Mouse (Mus musculus): ENCODE measurements around the gene Zg16. TPM values are rescaled to one million over a fixed set of nuclear protein-coding genes. Genes with fewer than 3 reads are reported as not detected.
"Not testable (repeated sequence)": the region's sequence is repeated elsewhere in the genome, so short reads cannot be mapped to it uniquely, and the experiment has no call there.

Gene Zg16
- polyA plus RNA-seq, 1 experiment from 2014 or later, result not detected

- no peaks in the 10 kb centered on the region for H3K9me3 ChIP-seq (ENCODE audit: control insufficient read depth, low read length)
- H3K9ac ChIP-seq (ENCODE audit: low read length), result no peak overlapping the region
- H3K27me3 ChIP-seq (ENCODE audit: control insufficient read depth, insufficient read depth, low read length), result no peaks in the 10 kb centered on the region
- no peak for DNase-seq (ENCODE audit: low spot score)
- no peaks in the 10 kb centered on the region for H3K36me3 ChIP-seq (ENCODE audit: control insufficient read depth, insufficient read depth, low read length)
- H3K4me3 ChIP-seq (ENCODE audit: low read depth, low read length), result no peak overlapping the region
- no peak overlapping the region for H3K27ac ChIP-seq (ENCODE audit: low read depth, low read length)
- no peak for ATAC-seq (ENCODE audit: insufficient read depth, low FRiP score, low TSS enrichment)
- WGBS, result 85% methylated on average over 5 of the region's 5 CpGs
- no peak overlapping the region for H3K4me2 ChIP-seq (ENCODE audit: low read depth)
- H3K4me1 ChIP-seq (ENCODE audit: control insufficient read depth, insufficient read depth, low read length), result no peaks in the 10 kb centered on the region
Observed at GRCm38 (mm10) chr7:127098521-127098920, 11.4 kb upstream of the Zg16 start.

GRCm38 (mm10) chr7:127096456-127096855 lies 9.3 kb upstream of the Zg16 start:
- H3K4me3 ChIP-seq (ENCODE audit: low read depth, low read length), result no peak overlapping the region
- no peaks in the 10 kb centered on the region for H3K27me3 ChIP-seq (ENCODE audit: control insufficient read depth, insufficient read depth, low read length)
- H3K36me3 ChIP-seq (ENCODE audit: control insufficient read depth, insufficient read depth, low read length), result no peaks in the 10 kb centered on the region
- no peaks in the 10 kb centered on the region for H3K4me1 ChIP-seq (ENCODE audit: control insufficient read depth, insufficient read depth, low read length)
- WGBS, result 80% methylated on average over 7 of the region's 7 CpGs
- H3K27ac ChIP-seq (ENCODE audit: low read depth, low read length), result no peak overlapping the region
- ATAC-seq (ENCODE audit: insufficient read depth, low FRiP score, low TSS enrichment) (no peak), DNase-seq (ENCODE audit: low spot score) (no peak)
- no peak overlapping the region for H3K4me2 ChIP-seq (ENCODE audit: low read depth)
- no peaks in the 10 kb centered on the region for H3K9me3 ChIP-seq (ENCODE audit: control insufficient read depth, low read length)
- H3K9ac ChIP-seq (ENCODE audit: low read length), result no peak overlapping the region

- ATAC-seq (ENCODE audit: insufficient read depth, low FRiP score, low TSS enrichment) (no peak), DNase-seq (ENCODE audit: low spot score) (no peak)
- peaks cover 3% of the 10 kb centered on the region; the same call in 1 of the 2 replicates for H3K4me1 ChIP-seq (ENCODE audit: control insufficient read depth, insufficient read depth, low read length)
- 83% methylated on average over 3 of the region's 3 CpGs for WGBS
- H3K27me3 ChIP-seq (ENCODE audit: control insufficient read depth, insufficient read depth, low read length), result no peaks in the 10 kb centered on the region
- no peak overlapping the region for H3K27ac ChIP-seq (ENCODE audit: low read depth, low read length)
- no peaks in the 10 kb centered on the region for H3K36me3 ChIP-seq (ENCODE audit: control insufficient read depth, insufficient read depth, low read length)
- H3K9ac ChIP-seq (ENCODE audit: low read length), result no peak overlapping the region
- no peak overlapping the region for H3K4me2 ChIP-seq (ENCODE audit: low read depth)
- H3K9me3 ChIP-seq (ENCODE audit: control insufficient read depth, low read length), result no peaks in the 10 kb centered on the region
- no peak overlapping the region for H3K4me3 ChIP-seq (ENCODE audit: low read depth, low read length)
Observed at GRCm38 (mm10) chr7:127093914-127094313, 6.8 kb upstream of the Zg16 start.

GRCm38 (mm10) chr7:127091114-127091896 lies 4.2 kb upstream of the Zg16 start, which contains the start of gene AI467606:
Gene AI467606 (plus strand): TSS chr7:127091359.
- Histone ChIP-seq H3K27me3 (ENCODE audit: control insufficient read depth, insufficient read depth, low read length) (no peaks in the 10 kb centered on the region), H3K4me1 (ENCODE audit: control insufficient read depth, insufficient read depth, low read length) (peaks cover 5% of the 10 kb centered on the region; the same call in 1 of the 2 replicates), H3K4me2 (ENCODE audit: low read depth) (no peak within 1 kb of the TSS), H3K36me3 (ENCODE audit: control insufficient read depth, insufficient read depth, low read length) (no peaks in the 10 kb centered on the region), H3K9me3 (ENCODE audit: control insufficient read depth, low read length) (no peaks in the 10 kb centered on the region), H3K9ac (ENCODE audit: low read length) (no peak within 1 kb of the TSS), H3K4me3 (ENCODE audit: low read depth, low read length) (no peak within 1 kb of the TSS), H3K27ac (ENCODE audit: low read depth, low read length) (no peak within 1 kb of the TSS)
- no peak for DNase-seq (ENCODE audit: low spot score)
- 75% methylated on average over 16 of the region's 16 CpGs for WGBS
- no peak for ATAC-seq (ENCODE audit: insufficient read depth, low FRiP score, low TSS enrichment)

- peaks cover 5% of the 10 kb centered on the region; the same call in 1 of the 2 replicates for H3K4me1 ChIP-seq (ENCODE audit: control insufficient read depth, insufficient read depth, low read length)
- no peak overlapping the region for H3K4me3 ChIP-seq (ENCODE audit: low read depth, low read length)
- no peaks in the 10 kb centered on the region for H3K36me3 ChIP-seq (ENCODE audit: control insufficient read depth, insufficient read depth, low read length)
- WGBS, result 91% methylated on average over 20 of the region's 20 CpGs
- ATAC-seq (ENCODE audit: insufficient read depth, low FRiP score, low TSS enrichment) (no peak), DNase-seq (ENCODE audit: low spot score) (no peak)
- no peak overlapping the region for H3K9ac ChIP-seq (ENCODE audit: low read length)
- no peaks in the 10 kb centered on the region for H3K9me3 ChIP-seq (ENCODE audit: control insufficient read depth, low read length)
- H3K27me3 ChIP-seq (ENCODE audit: control insufficient read depth, insufficient read depth, low read length), result no peaks in the 10 kb centered on the region
- no peak overlapping the region for H3K4me2 ChIP-seq (ENCODE audit: low read depth)
- no peak overlapping the region for H3K27ac ChIP-seq (ENCODE audit: low read depth, low read length)
Observed at GRCm38 (mm10) chr7:127090154-127091113, 3.3 kb upstream of the Zg16 start.

- WGBS, result 26% methylated on average over 27 of the region's 27 CpGs
- Histone ChIP-seq H3K27me3 (ENCODE audit: control insufficient read depth, insufficient read depth, low read length) (no peaks in the 10 kb centered on the region), H3K9ac (ENCODE audit: low read length) (no peak overlapping the region; the same call in 1 of the 2 replicates)
Observed at GRCm38 (mm10) chr7:127088901-127089845, 2.0 kb upstream of the Zg16 start.

GRCm38 (mm10) chr7:127088083-127088482 lies 955 bp upstream of the Zg16 start:
- no peak overlapping the region for H3K9ac ChIP-seq (ENCODE audit: low read length)
- peaks cover 5% of the 10 kb centered on the region; the same call in 1 of the 2 replicates for H3K4me1 ChIP-seq (ENCODE audit: control insufficient read depth, insufficient read depth, low read length)
- H3K36me3 ChIP-seq (ENCODE audit: control insufficient read depth, insufficient read depth, low read length), result no peaks in the 10 kb centered on the region
- ATAC-seq (ENCODE audit: insufficient read depth, low FRiP score, low TSS enrichment) (no peak), DNase-seq (ENCODE audit: low spot score) (no peak)
- no peak overlapping the region for H3K4me3 ChIP-seq (ENCODE audit: low read depth, low read length)
- no peak overlapping the region for H3K4me2 ChIP-seq (ENCODE audit: low read depth)
- H3K9me3 ChIP-seq (ENCODE audit: control insufficient read depth, low read length), result no peaks in the 10 kb centered on the region
- H3K27me3 ChIP-seq (ENCODE audit: control insufficient read depth, insufficient read depth, low read length), result no peaks in the 10 kb centered on the region
- no peak overlapping the region for H3K27ac ChIP-seq (ENCODE audit: low read depth, low read length)
- 93% methylated on average over 3 of the region's 3 CpGs for WGBS

More at GRCm38 (mm10) chr7:127088901-127089845, 2.0 kb upstream of the Zg16 start:
- no peaks in the 10 kb centered on the region for H3K36me3 ChIP-seq (ENCODE audit: control insufficient read depth, insufficient read depth, low read length)
- no peak for ATAC-seq (ENCODE audit: insufficient read depth, low FRiP score, low TSS enrichment)
- H3K27ac ChIP-seq (ENCODE audit: low read depth, low read length), result no peak overlapping the region
- peak overlapping the region; percentile 18; the same call in 1 of the 2 replicates for H3K4me3 ChIP-seq (ENCODE audit: low read depth, low read length)
- peak overlapping the region; percentile 39 for H3K4me2 ChIP-seq (ENCODE audit: low read depth)
- peaks cover 5% of the 10 kb centered on the region; the same call in 1 of the 2 replicates for H3K4me1 ChIP-seq (ENCODE audit: control insufficient read depth, insufficient read depth, low read length)
- no peak for DNase-seq (ENCODE audit: low spot score)
- no peaks in the 10 kb centered on the region for H3K9me3 ChIP-seq (ENCODE audit: control insufficient read depth, low read length)

- not testable (repeated sequence) for H3K27ac ChIP-seq (ENCODE audit: low read depth, low read length); H3K9ac ChIP-seq (ENCODE audit: low read length); H3K4me1 ChIP-seq (ENCODE audit: control insufficient read depth, insufficient read depth, low read length); H3K27me3 ChIP-seq (ENCODE audit: control insufficient read depth, insufficient read depth, low read length); H3K36me3 ChIP-seq (ENCODE audit: control insufficient read depth, insufficient read depth, low read length); DNase-seq (ENCODE audit: low spot score); ATAC-seq (ENCODE audit: insufficient read depth, low FRiP score, low TSS enrichment); H3K4me2 ChIP-seq (ENCODE audit: low read depth); H3K9me3 ChIP-seq (ENCODE audit: control insufficient read depth, low read length); H3K4me3 ChIP-seq (ENCODE audit: low read depth, low read length)
- WGBS, result 65% methylated on average over 6 of the region's 6 CpGs
Observed at GRCm38 (mm10) chr7:127085751-127086150, 1.4 kb downstream of the Zg16 start.

Measured in neural tube, embryonic 11.5 days (tissue).